Mouse (Mus musculus) ES-E14 (cell line): ENCODE data around the gene Cep162.

ENCODE experiments used
- MAFK ChIP-seq: IDR thresholded peaks from 2 replicates; pipeline ENCODE4 v1.6.1; 2014; ENCODE audit warnings: mild to moderate bottlenecking, low read depth, low read length, inconsistent platforms; ENCODE audit not compliant: insufficient read depth
- ZC3H11A ChIP-seq: IDR thresholded peaks from 2 replicates; pipeline ENCODE4 v1.6.1; 2012; ENCODE audit warnings: low read depth, mild to moderate bottlenecking, inconsistent platforms, low read length, borderline replicate concordance
- ZNF384 ChIP-seq: IDR thresholded peaks from 2 replicates; pipeline ENCODE4 v1.6.1; 2012; ENCODE audit warnings: low read depth, low read length, inconsistent platforms

- TF ChIP-seq ZC3H11A (no peak), ZNF384 (no peak), MAFK (no peak)
Observed at GRCm38 (mm10) chr9:87169144-87169543, 86.2 kb downstream of the Cep162 start.
